Comparison of ENCODE assay signal across 8 mouse cellular contexts in genomic region chr5:86065876-86066550, GRCm38 (mm10). TPM values are rescaled to one million over a fixed set of nuclear protein-coding genes. Genes with fewer than 3 reads are reported as not detected.
DNase-seq lines count a peak whose midpoint lies in the region; ATAC-seq and TF ChIP-seq lines count a peak whose summit lies in the region.

No protein-coding gene starts in this region.

- POLR2A ChIA-PET in Patski (lab: Charles Lee) = interaction anchor here (1.3 kb wide), 1 partner anchor 56 kb away, joined by 3 read pairs; no protein-coding TSS in a partner anchor

- peak overlapping the region; percentile 89 for H3K27ac ChIP-seq in kidney, embryonic 15.5 days
- H3K27ac ChIP-seq in heart, embryonic 15.5 days = peak overlapping the region; percentile 83

- H3K9ac ChIP-seq in kidney, embryonic 15.5 days = peak overlapping the region; percentile 44
- H3K9ac ChIP-seq in heart, embryonic 15.5 days = peak overlapping the region; percentile 43

- no peak for TF ChIP-seq CTCF in Patski (IDR thresholded peaks at IDR 0.05)

- DNase-seq in kidney, postnatal 10 days = no peak
- no peak for DNase-seq in Patski (ENCODE audit: low read depth, low spot score)
- DNase-seq in lung, postnatal 14 days = peak; percentile 11
- no peak for DNase-seq in right cerebral cortex, postnatal 36 days (ENCODE audit: low spot score in 2 of 2)
- no peak for DNase-seq in cerebellum, postnatal 14 days
- DNase-seq in cerebellum, adult 9-10 months = no peak

- ATAC-seq in kidney, embryonic 15.5 days (replicated peaks; ENCODE audit: low FRiP score) = peak; percentile 67
- peak; percentile 10 for ATAC-seq in Patski
- ATAC-seq in heart, embryonic 15.5 days (replicated peaks; ENCODE audit: insufficient number of reproducible peaks, insufficient read depth, low FRiP score, low read depth) = peak; percentile 33

- WGBS in kidney, embryonic 15.5 days = 1% methylated on average over 17 of the region's 17 CpGs
- WGBS in heart, embryonic 15.5 days = 1% methylated on average over 17 of the region's 17 CpGs

- 0 out of 2 replicates have a peak, but pooled peaks cover 17% of the 10 kb centered on the region for H3K4me1 ChIP-seq in kidney, embryonic 15.5 days
- peaks cover 19% of the 10 kb centered on the region for H3K4me1 ChIP-seq in heart, embryonic 15.5 days (replicated peaks)

- CTCF ChIA-PET in Patski (lab: Charles Lee) = interaction anchor here (0.7 to 4.6 kb wide), 32 partner anchors 9 to 125 kb away, joined by 3 to 26 read pairs (median 6); partner anchors contain the start of gene Uba6

- H3K4me3 ChIP-seq in kidney, embryonic 15.5 days (replicated peaks) = peak overlapping the region; percentile 81
- H3K4me3 ChIP-seq in heart, embryonic 15.5 days = peak overlapping the region; percentile 93

- no peaks in the 10 kb centered on the region for H3K27me3 ChIP-seq in kidney, embryonic 15.5 days
- H3K27me3 ChIP-seq in Patski = no peaks in the 10 kb centered on the region
- H3K27me3 ChIP-seq in heart, embryonic 15.5 days = no peaks in the 10 kb centered on the region

- no peaks in the 10 kb centered on the region for H3K9me3 ChIP-seq in kidney, embryonic 15.5 days (replicated peaks)
- H3K9me3 ChIP-seq in heart, embryonic 15.5 days (replicated peaks) = no peaks in the 10 kb centered on the region

- in situ Hi-C loops in Patski (cut with MboI; ENCODE audit: low pct_unique_long_range_greater_than_20kb) = loop anchor here (5.0 to 25.0 kb wide), 3 partner anchors 66 to 346 kb away; no protein-coding TSS in a partner anchor

- H3K4me2 ChIP-seq in kidney, embryonic 15.5 days = peak overlapping the region; percentile 83
- peak overlapping the region; percentile 81 for H3K4me2 ChIP-seq in heart, embryonic 15.5 days

- H3K36me3 ChIP-seq in kidney, embryonic 15.5 days = no peaks in the 10 kb centered on the region
- H3K36me3 ChIP-seq in heart, embryonic 15.5 days = no peaks in the 10 kb centered on the region

RNA-seq across cellular contexts. Expression of gene Cenpc1, which starts 0.6 kb away (rescaled TPM):
- 34.6 and 35.4 TPM in 2 replicates for polyA plus RNA-seq in kidney, embryonic 15.5 days (2015; fragmentation: Nextera tagmentation; extraction: Ambion mirVana)
- polyA plus RNA-seq in Patski (2021) = 22.4 TPM
- polyA plus RNA-seq in heart, embryonic 15.5 days (2015; fragmentation: Nextera tagmentation; extraction: Ambion mirVana) = 22.0 and 23.1 TPM in 2 replicates

RNA-seq across cellular contexts. Expression of gene Stap1, which starts 5.5 kb away (rescaled TPM):
- 0.58 and 0.66 TPM in 2 replicates for polyA plus RNA-seq in kidney, embryonic 15.5 days (2015; fragmentation: Nextera tagmentation; extraction: Ambion mirVana)
- polyA plus RNA-seq in Patski (2021) = not detected
- polyA plus RNA-seq in heart, embryonic 15.5 days (2015; fragmentation: Nextera tagmentation; extraction: Ambion mirVana) = 0.34 and 2.5 TPM in 2 replicates

Comparison
In these comparisons a context has a peak if more than half of its experiments do, and no peak if none do; other contexts are left out.
1. ATAC-seq: peak in every context shown above with its lines; median percentile 67 in kidney, embryonic 15.5 days; 33 in heart, embryonic 15.5 days; 10 in Patski.